Mouse (Mus musculus) c-Kit-positive CD71-negative TER-119-negative erythroid progenitor cells, embryonic 14.5 days (primary cell): Measurements from ENCODE around the gene Zmat5.

Experiments used
- DNase-seq: peaks from one replicate; pipeline ENCODE4 v3.0.0-alpha.2; 2013; ENCODE audit warnings: low read depth

Zmat5 gene

DNA sequence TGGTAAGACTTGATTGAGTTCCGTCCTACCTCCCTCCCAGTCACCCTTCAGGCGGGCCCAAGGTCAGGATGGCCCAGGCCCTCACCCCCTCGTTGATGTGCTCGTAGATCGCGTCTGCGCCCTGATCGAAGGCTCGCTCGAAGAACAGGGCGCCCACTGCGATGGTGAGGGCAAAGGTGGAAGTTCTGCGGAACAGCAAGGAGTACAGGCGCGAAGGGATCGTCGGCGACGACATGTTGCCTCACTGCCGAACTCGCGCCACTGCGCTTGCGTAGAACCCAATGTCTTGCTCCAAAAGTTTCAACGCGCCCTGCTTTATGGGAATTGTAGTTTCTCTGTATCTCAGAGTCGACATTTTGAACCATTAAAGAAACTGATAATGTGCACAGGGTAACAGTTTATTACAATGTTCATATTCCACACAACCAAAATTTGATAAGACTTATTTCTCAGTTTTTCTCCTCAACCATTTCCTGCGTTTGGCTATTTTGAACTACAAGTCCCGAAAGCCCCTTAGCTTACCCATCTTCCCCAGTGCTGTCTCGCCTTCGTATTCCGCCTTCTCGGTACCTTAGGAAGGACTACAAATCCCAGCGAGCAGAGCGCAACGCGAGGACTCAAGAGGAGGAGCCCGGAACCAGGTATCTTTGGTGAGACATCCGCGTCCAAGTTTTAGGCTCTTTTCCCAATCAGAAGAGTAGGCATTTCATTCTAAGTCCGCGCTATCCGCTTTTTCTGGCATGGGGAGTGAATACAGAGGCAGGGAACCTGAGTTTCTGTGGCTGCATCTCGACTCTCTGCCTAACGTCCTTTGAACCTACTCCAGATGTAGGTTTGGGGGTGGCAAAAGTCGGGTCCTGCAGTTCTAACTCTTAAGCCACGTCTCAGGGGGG is at the start of gene Zmat5, which contains the start of gene Uqcr10:
Gene Zmat5, plus strand, starts transcription at position 607 of the 893 bp plus-strand sequence.
Gene Uqcr10, minus strand, starts transcription at position 271 of the 893 bp plus-strand sequence.
- peak; percentile 96 for DNase-seq

DNA sequence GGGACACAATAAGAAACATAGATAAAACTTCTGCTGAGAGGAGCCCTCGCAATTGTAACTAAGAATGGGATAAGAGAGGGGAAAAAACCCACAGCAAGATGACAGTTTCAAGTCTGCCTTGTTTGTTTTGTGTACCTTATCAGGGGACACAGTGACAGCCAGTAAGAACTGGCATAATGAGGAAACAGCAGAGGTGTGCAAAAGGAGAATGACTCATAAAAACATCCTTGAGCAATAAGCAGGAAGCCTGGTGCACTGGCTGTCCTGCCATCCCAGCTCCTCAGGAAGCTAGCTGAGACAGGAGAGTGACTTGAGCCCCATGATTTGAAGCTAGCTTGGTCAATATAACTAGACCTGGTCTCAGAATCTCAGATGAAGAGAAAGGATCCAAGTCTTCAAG is 44.7 kb upstream of the Zmat5 start:
- DNase-seq: no peak

DNA sequence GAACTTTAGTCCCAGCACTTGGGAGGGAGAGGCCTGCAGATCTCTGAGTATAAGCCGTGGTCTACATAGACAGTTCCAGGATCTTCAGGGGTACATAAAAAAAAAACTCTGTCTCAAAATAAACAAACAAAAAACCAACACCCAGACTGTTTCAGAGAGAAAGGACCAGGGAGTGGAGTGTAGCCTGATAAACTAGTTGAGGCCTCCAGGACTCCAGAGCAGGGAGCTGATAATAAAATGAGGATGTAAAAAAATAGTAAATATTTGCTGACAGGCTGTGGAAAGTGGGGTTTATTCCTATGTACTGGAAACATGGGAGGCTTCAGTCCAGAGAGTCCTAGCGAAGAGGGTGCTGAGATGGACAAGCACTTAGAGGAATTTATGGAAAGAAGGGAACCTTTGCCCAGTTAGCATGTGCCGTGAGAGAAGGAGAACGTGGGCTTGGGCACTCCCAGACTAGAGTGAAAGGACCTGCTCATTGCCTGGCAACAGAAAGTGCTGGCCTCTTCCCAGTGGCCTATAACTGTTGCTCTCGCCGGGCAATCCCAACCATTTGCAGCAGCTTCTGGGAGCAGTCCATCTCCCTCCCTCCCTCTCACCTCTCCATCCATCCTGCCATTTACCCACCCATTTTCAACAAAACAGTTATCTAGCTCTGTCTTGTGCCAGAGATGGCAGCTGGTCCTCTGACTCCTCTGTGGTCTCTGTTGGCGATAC is 44.0 kb upstream of the Zmat5 start:
- no peak for DNase-seq

DNA sequence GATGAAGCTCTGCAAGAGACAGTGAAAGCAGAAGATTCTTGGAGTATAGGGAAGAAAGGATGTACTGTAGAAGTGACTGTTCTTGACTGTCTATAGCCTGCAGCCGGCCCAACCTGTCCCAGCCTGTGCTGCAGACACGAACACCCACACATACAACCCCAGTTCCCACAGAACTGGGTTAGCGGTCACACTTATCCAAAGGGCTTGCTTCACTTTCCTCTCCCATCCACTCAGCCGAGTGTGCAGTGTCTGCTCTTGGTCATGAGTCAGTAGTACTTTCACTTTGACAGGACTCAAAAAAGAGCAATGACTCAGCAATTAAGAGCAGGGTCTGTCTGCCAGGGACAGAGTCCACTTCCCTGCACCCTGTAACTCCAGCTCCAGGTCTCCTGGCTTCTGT is 43.2 kb upstream of the Zmat5 start:
- no peak for DNase-seq

DNA sequence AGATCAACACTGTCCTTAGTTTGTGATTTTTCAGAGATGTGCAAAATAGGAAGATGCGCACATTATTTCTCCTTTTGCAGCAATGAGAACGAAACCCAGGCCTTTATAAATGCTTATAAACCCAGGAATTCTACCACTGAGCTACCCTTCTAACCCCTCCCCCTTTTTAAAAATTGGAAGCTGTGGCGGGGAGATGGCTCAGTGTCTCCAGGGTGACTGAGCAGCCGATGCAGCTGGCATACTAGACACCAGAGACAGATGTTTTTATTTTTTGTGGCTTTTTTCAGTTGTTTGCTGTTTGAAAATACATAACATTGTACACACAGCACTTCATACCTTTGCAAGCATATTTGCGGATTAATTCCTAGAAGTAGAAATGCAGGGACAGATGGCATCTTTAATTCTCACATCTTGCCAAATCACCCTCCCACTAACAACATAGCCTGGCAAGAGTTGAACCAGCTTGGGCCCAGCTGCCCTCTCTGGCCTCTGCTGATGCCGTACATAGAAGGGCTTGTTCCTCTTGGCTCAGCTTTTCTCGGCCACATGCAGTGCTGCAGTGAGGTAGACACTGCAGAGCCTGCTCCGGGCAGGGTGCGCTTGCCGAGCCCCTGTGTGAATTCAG is 42.5 kb upstream of the Zmat5 start:
- no peak for DNase-seq

DNA sequence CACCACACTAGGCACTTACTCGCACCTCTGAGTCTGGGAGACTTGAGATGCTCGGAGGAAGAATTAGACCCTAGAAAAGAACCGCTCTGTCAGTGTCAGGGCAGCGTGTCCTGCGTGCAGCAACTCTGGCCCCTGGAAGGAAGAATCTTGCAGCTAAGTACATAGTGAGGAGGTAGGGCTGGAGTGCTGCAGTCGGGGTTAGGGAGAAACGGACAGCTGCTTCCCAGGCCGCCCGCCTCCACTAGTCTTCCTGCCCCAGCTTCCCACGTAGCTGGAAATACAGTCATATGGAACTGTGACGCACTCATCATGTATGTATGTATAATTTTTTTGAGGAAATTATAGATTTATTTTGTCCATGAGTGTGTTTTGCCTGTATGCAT is 42.0 kb upstream of the Zmat5 start:
- DNase-seq: no peak

DNA sequence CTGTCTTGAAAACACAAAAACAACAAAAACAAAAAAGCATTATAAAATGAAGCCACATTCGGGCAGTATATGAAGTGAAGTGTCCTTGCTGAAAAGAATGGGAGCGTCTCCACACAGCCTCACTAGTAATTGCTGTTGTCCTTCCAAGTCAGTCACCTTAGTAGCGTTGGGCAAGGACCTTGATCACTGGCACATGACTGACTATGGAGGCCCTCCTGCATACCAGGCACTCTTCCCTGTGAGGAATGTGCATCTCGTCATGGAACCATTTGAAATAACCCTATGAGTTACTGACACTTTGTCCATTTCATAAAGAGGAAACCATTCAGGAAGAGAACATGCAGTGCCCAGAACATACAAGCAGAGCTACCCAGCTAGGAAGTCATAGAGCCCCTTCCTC is 32.7 kb upstream of the Zmat5 start:
- DNase-seq: no peak

DNA sequence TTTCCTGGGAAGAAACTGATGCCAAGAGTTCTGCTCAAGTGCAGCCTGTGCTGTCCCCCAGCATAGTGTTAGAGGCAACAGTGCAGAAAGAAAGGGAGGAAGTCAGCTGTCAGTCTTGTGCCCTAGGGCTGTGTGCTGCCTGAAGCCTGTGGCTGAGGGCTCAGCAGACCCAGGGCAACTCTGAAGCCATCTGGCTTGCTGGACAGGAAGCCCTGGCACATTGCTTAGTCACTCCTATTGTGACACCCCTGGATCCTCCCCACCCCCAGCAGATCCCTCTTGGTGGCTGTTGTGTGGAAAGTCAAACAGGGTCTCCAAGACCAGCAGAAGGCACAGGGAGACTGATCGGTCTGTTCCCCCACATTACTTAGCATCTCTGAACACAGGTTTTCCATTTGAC is 29.9 kb upstream of the Zmat5 start:
- DNase-seq: no peak

DNA sequence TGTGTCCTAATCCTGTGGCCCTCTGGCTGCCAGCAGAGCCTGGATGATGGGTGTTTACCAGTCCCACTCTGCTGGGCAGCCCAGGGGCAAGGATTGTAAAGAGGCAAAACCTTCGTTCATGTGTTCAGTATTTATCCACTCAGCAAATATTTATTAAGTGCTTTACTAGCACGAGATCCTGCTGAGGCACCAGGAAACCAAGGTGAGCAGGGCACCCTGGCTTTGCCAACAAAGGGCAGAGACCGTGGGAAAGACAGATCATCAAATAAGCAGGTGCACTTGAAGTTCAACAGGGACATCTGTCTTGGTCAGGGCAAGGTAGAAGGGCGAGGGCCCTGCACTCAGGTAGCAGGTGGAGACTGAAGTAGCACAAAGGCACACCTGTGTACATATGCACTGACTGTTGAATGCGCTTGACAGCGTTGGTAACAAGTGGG is 29.3 kb upstream of the Zmat5 start:
- no peak for DNase-seq

DNA sequence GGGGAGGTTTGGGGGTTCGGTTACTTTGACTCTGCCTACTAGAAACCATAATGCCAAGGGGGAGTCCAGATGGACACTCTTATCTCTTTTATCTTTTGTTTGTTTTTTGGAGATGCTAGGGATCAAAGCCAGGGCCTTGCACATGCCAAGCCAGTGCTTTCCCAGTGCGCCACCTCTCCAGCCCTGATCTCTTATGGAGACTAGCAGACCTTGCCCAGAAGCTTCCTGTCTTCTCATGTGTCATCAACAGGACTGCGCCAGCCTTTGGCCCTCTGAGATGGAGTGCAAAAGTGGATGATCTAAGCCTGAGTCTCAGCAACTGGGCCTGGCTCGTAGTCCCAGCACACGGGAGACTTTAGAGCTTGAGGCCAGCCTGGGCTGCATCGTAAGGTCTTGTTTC is 28.8 kb upstream of the Zmat5 start:
- no peak for DNase-seq

DNA sequence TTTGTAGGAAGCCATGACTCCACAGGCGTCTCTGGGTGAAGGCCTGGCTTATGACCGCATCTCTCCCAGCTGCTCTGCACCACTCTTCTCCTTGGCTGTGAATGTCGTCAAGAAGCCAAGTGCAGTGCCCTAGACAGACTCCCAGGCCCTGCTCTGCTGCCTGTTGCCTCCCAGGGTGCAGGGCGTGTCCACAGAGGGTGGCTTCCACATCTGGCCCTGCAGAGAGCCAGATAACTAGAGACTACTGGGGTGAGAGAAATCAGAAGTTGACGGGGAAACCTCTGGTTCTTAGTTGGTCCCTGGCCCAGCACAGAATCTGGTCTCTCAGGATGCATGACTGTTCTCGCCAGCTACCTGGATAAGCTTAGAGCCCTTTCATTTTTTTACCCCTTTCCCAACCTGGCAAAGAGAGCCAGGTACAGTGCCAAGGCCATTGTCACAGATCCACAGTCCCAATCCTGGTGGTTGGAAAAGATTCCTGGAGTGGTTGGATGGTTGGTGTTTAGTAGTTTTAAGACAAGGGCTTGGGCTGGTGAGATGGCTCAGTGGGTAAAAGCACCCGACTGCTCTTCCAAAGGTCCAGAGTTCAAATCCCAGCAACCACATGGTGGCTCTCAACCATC is 27.1 kb upstream of the Zmat5 start:
- peak; percentile 28 for DNase-seq

DNA sequence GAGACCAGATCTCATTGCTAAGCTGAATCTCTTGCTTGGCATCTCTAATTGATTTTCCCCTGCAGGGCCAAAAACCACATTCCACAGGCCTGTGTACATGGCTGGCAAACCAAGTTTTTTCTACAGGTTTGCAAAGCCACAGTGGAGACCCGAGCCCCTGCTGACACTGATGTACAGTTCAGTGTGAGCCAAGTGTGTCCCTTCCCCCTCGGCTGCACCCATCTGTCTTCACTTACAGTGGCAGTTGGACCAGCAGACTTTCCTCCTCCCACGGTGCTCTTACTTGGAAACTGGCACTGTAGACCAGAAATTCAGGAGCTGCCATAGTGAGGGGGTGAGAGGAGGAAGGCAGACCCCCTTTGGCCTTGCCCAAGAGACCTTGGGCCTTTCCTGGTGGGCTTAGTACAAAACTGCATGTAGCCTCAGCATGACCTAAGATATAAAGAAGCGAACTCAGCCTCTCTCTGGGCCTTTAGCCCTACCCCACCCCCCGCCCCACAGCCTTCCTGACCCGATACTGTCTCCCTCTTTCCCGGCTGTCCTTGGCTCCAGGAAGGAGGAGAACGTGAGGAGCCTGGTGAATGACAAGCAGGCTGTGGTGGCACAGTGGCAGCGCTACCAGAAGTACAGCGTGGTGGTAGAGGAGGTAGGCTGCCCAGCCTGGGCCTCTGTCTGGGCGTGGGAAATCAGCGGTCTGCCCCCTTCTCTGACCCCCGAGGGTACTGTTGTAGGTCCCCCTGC is 25.6 kb upstream of the Zmat5 start:
- no peak for DNase-seq

DNA sequence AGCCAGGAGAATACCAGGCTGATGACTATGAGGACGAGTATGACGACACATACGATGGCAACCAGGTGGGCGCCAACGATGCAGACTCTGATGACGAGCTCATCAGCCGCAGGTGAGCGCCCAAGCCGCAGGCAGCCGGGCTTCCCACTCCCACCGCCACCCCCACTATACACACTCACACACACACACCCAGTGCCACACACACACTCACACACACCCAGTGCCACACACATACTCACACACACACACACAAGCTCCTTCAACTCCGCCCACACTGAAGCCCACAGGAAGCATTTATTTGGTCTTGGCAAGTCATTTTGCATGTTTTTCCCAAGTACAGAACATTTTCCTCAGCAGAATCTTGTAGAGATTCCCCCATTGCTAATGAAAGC is 25.0 kb upstream of the Zmat5 start:
- no peak for DNase-seq

DNA sequence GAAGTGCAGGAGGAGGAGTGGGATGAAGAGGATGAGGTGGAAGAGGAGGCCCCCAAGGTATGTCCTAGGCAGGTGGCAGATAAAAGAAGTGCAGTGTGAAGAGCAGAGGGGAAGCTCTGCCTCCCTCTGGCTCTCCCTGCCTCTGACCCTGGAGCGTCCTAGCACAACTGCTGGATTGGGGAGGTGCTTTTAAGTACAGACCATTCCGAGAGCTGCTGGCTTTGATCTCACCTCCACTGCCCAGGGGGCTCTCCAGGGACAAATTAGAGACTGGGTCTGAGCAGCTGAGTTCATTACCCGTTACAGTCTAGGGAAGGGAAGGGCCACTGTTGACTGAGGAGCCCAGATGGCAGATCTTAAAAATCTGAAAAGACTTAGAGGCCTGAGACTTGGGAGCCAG is 24.4 kb upstream of the Zmat5 start:
- DNase-seq: no peak

DNA sequence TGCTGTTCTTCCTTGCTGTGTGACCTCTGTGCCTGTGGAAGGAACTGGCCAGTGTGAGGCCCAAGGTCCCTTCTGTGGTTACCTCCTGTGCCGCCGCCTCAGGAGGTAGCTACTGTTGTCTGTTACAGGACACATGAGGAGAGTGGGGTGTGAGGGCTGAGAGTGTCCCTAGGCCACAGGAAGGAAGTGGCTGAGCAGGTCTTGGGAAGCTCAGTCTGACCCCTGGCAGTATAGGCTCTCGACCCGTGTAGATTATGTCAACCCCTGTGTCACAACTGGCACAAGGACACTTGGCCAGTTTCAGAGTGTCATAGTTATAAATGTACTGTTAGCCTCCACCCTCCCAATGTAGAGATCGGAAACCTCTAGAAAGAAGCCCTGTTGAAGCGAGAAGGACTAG is 21.0 kb upstream of the Zmat5 start:
- no peak for DNase-seq

DNA sequence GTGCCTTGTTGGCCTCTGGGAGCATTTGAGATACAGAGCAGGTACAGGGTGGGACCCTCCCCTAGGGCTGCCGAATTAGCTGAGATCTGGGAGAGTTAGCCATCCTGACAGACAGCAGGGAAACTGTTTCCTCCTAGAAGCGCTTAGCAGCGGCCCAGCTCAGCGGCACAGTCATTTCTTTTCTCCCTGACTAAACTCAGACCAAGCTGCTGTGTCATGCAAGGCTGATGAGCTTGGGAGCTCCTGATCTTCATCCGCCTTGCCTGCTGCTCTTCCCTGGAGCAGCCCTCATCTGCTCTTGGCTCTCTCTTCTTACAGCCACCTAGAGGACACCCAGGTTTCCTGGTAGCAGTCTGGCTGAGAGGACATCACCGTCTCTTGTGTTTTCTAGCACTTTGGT is 20.3 kb upstream of the Zmat5 start:
- no peak for DNase-seq

DNA sequence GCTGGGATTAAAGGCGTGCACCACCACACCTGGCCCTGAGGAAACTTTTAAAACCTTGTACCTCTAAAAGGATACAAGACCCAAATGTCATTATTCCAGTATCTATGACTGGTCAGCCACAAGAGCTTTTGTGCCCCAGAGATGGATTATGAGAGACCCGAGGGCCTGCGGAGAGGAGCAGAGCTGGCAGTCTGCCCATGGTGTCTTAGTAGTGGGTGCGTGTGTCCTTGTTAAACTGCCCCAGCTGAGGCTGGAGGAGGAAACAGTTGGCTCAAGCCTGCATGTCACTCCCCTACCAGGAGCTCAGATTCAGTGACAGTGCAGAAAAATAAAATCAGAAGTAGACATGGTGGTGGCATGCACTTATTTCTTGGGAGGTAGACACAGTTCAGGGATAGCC is 19.4 kb upstream of the Zmat5 start:
- no peak for DNase-seq

DNA sequence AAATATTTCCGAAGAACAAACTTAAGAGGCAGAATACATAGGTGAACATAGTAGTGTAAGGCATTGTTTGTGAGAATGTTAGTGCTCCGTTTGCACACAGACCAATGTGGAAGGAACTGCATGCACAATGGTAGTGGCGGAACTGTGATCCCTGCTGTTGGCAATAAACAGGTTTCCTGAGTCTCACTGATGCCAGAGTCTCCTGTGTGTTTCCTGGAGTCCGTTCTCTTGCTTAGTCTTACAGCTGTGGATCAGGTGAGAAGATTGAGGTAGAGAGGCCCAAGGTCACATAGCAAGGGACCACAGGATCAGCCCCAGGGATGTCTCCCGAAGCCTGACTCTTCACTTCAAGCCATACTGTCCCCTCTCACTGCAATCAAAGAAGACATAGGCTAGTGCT is 19.0 kb upstream of the Zmat5 start:
- DNase-seq: no peak

DNA sequence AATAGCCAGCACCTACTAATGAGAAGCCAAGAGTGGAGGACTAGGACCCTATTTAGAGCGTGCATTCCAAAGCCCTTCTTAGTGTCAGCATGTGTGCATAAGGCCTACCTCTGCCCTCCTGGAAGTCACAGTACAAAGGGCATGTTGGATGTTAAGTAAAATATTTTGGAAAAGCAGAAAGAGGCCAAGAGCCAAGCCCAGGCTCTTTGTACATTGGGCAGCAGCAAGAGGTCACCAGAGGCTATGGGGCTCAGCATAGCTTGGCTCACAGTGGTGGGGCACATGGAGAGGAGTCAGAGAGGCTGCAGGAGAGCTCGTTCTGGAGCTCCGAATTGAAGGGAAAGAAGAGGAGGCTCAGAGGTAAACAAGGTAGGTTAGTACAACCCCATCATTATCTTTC is 17.5 kb upstream of the Zmat5 start:
- no peak for DNase-seq

DNA sequence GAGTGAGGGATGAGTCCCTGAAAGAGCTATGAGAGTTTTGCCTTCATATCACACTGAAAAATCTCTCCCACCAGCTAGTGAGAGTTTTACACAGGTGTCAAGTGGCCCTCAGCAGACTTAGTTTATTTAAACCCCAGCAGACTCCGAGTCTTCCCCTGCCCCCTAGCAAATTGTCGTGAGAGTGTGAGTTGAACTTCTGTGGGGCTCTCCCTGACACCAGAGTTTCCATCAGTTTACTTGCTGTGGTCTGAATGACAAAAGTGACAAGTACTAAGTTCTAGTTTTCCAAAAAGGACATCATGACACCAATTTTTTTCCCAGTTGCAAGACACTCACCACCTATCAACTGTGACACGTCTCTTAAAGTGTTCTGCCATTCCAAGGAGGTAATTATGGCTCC is 16.6 kb upstream of the Zmat5 start:
- no peak for DNase-seq

DNA sequence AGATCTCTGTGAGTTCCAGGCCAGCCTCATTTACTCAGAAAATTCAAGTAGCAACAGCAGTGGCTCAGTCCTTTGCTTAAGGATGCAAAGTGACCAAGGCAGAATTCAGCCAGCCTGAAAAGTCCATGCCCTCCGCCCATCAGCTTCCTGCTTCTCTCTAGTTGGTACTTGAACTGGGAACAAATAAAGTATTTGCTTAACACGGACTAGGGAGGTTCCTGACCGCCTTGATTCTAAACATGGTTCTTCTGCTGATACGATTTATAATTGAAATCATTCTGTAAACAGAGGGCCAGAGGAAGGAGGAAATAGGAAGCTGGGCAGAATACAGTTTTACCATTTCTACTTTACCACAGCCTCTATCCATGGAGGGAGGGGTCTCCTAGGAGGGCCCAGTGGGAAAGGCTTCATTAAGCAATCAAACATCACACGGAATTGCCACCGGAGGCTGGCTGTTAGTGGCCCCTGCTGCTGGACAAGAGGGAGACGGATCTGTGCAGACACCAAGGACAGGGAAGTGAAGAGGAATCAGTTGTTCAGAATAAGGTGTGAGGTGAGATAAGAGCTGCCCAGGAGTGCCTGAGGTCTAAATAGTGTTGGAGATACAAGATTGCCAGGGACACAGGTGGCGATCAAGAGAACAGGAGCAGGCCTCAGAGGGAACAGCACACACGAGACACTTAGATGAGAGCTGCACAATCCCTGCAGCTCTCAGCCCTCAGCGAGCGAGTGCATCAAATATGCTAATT is 15.7 kb upstream of the Zmat5 start:
- no peak for DNase-seq
